Mouse (Mus musculus): ENCODE results near the gene Ankrd24. TPM values are rescaled to one million over a fixed set of nuclear protein-coding genes. Genes with fewer than 3 reads are reported as not detected.

Gene Ankrd24
- polyA plus RNA-seq, 1 experiment from 2014 or later = 4.4 TPM

- Histone ChIP-seq H3K9ac (ENCODE audit: low read depth, low read length) (no peak overlapping the region), H3K4me2 (replicated peaks; ENCODE audit: low read depth, low read length) (no peak overlapping the region)
Observed at GRCm38 (mm10) chr10:81601396-81601905, 26.9 kb upstream of the Ankrd24 start.

GRCm38 (mm10) chr10:81602741-81603151 lies 25.6 kb upstream of the Ankrd24 start:
- peaks cover 26% of the 10 kb centered on the region for H3K27me3 ChIP-seq (ENCODE audit: control insufficient read depth, insufficient read depth, low read length)
- H3K9me3 ChIP-seq (ENCODE audit: control insufficient read depth, low read length) = no peaks in the 10 kb centered on the region
- 19% methylated on average over 4 of the region's 4 CpGs for WGBS
- no peaks in the 10 kb centered on the region for H3K36me3 ChIP-seq (ENCODE audit: control insufficient read depth, insufficient read depth, low read length)
- H3K4me1 ChIP-seq (replicated peaks; ENCODE audit: control insufficient read depth, insufficient read depth, low read length) = peaks cover 3% of the 10 kb centered on the region; the same call in 1 of the 2 replicates
- DNase-seq (ENCODE audit: low spot score) (peak; percentile 73), ATAC-seq (ENCODE audit: low FRiP score) (no peak)
- no peak overlapping the region for H3K27ac ChIP-seq (ENCODE audit: low read depth, low read length)
- H3K4me3 ChIP-seq (ENCODE audit: low read depth, low read length) = no peak overlapping the region
- no peak overlapping the region for H3K9ac ChIP-seq (ENCODE audit: low read depth, low read length)
- H3K4me2 ChIP-seq (replicated peaks; ENCODE audit: low read depth, low read length) = no peak overlapping the region

More at GRCm38 (mm10) chr10:81601396-81601905, 26.9 kb upstream of the Ankrd24 start:
- H3K9me3 ChIP-seq (ENCODE audit: control insufficient read depth, low read length) = no peaks in the 10 kb centered on the region
- DNase-seq (ENCODE audit: low spot score) (no peak), ATAC-seq (ENCODE audit: low FRiP score) (0 out of 2 replicates have a peak, but pooled peaks have one; percentile 4)
- peaks cover 11% of the 10 kb centered on the region; the same call in 1 of the 2 replicates for H3K4me1 ChIP-seq (replicated peaks; ENCODE audit: control insufficient read depth, insufficient read depth, low read length)
- H3K36me3 ChIP-seq (ENCODE audit: control insufficient read depth, insufficient read depth, low read length) = no peaks in the 10 kb centered on the region
- no peak overlapping the region for H3K4me3 ChIP-seq (ENCODE audit: low read depth, low read length)
- H3K27me3 ChIP-seq (ENCODE audit: control insufficient read depth, insufficient read depth, low read length) = peaks cover 29% of the 10 kb centered on the region
- 22% methylated on average over 7 of the region's 7 CpGs for WGBS
- H3K27ac ChIP-seq (ENCODE audit: low read depth, low read length) = no peak overlapping the region

- H3K4me1 ChIP-seq (replicated peaks; ENCODE audit: control insufficient read depth, insufficient read depth, low read length) = peaks cover 3% of the 10 kb centered on the region; the same call in 1 of the 2 replicates
- ATAC-seq (ENCODE audit: low FRiP score) (no peak), DNase-seq (ENCODE audit: low spot score) (no peak)
- peaks cover 16% of the 10 kb centered on the region for H3K27me3 ChIP-seq (ENCODE audit: control insufficient read depth, insufficient read depth, low read length)
- no peak overlapping the region for H3K4me2 ChIP-seq (replicated peaks; ENCODE audit: low read depth, low read length)
- H3K4me3 ChIP-seq (ENCODE audit: low read depth, low read length) = no peak overlapping the region
- H3K9me3 ChIP-seq (ENCODE audit: control insufficient read depth, low read length) = no peaks in the 10 kb centered on the region
- no peaks in the 10 kb centered on the region for H3K36me3 ChIP-seq (ENCODE audit: control insufficient read depth, insufficient read depth, low read length)
- no peak overlapping the region for H3K9ac ChIP-seq (ENCODE audit: low read depth, low read length)
- H3K27ac ChIP-seq (ENCODE audit: low read depth, low read length) = no peak overlapping the region
- WGBS = 81% methylated on average over 12 of the region's 12 CpGs
Observed at GRCm38 (mm10) chr10:81604019-81604967, 24.0 kb upstream of the Ankrd24 start.

- no peaks in the 10 kb centered on the region for H3K36me3 ChIP-seq (ENCODE audit: control insufficient read depth, insufficient read depth, low read length)
- H3K4me3 ChIP-seq (ENCODE audit: low read depth, low read length) = peak overlapping the region; percentile 43
- H3K27ac ChIP-seq (ENCODE audit: low read depth, low read length) = peak overlapping the region; percentile 76
- H3K4me2 ChIP-seq (replicated peaks; ENCODE audit: low read depth, low read length) = peak overlapping the region; percentile 50
- H3K9ac ChIP-seq (ENCODE audit: low read depth, low read length) = no peak overlapping the region; the same call in 1 of the 2 replicates
- ATAC-seq (ENCODE audit: low FRiP score) (peak; percentile 28; the same call in 1 of the 2 replicates), DNase-seq (ENCODE audit: low spot score) (peak; percentile 93)
- no peaks in the 10 kb centered on the region for H3K9me3 ChIP-seq (ENCODE audit: control insufficient read depth, low read length)
- WGBS = 21% methylated on average over 29 of the region's 29 CpGs
- H3K27me3 ChIP-seq (ENCODE audit: control insufficient read depth, insufficient read depth, low read length) = peaks cover 9% of the 10 kb centered on the region
- peaks cover 3% of the 10 kb centered on the region; the same call in 1 of the 2 replicates for H3K4me1 ChIP-seq (replicated peaks; ENCODE audit: control insufficient read depth, insufficient read depth, low read length)
Observed at GRCm38 (mm10) chr10:81604968-81605665, 23.2 kb upstream of the Ankrd24 start.

- Histone ChIP-seq H3K4me2 (replicated peaks; ENCODE audit: low read depth, low read length) (peak overlapping the region; percentile 50), H3K4me3 (ENCODE audit: low read depth, low read length) (peak overlapping the region; percentile 43), H3K36me3 (ENCODE audit: control insufficient read depth, insufficient read depth, low read length) (no peaks in the 10 kb centered on the region), H3K4me1 (replicated peaks; ENCODE audit: control insufficient read depth, insufficient read depth, low read length) (peaks cover 2% of the 10 kb centered on the region; the same call in 1 of the 2 replicates), H3K27ac (ENCODE audit: low read depth, low read length) (peak overlapping the region; percentile 76), H3K9ac (ENCODE audit: low read depth, low read length) (peak overlapping the region; percentile 8), H3K9me3 (ENCODE audit: control insufficient read depth, low read length) (no peaks in the 10 kb centered on the region), H3K27me3 (ENCODE audit: control insufficient read depth, insufficient read depth, low read length) (peaks cover 8% of the 10 kb centered on the region)
- WGBS = 5% methylated on average over 14 of the region's 14 CpGs
- ATAC-seq (ENCODE audit: low FRiP score) = peak; percentile 10
- no peak for DNase-seq (ENCODE audit: low spot score)
Observed at GRCm38 (mm10) chr10:81605666-81605973, 22.7 kb upstream of the Ankrd24 start.

GRCm38 (mm10) chr10:81605974-81606751 lies 22.2 kb upstream of the Ankrd24 start, which contains the start of gene BC025920:
TSS of gene BC025920 (plus strand) at chr10:81606270.
- peak; percentile 85 for ATAC-seq (ENCODE audit: low FRiP score)
- H3K9ac ChIP-seq (ENCODE audit: low read depth, low read length) = peak within 1 kb of the TSS; percentile 55
- H3K27me3 ChIP-seq (ENCODE audit: control insufficient read depth, insufficient read depth, low read length) = peaks cover 8% of the 10 kb centered on the region; the same call in 1 of the 2 replicates
- WGBS = under 1% methylated on average over 39 of the region's 39 CpGs
- H3K27ac ChIP-seq (ENCODE audit: low read depth, low read length) = peak within 1 kb of the TSS; percentile 85
- no peaks in the 10 kb centered on the region for H3K9me3 ChIP-seq (ENCODE audit: control insufficient read depth, low read length)
- DNase-seq (ENCODE audit: low spot score) = peak; percentile 92
- no peaks in the 10 kb centered on the region for H3K36me3 ChIP-seq (ENCODE audit: control insufficient read depth, insufficient read depth, low read length)
- H3K4me1 ChIP-seq (replicated peaks; ENCODE audit: control insufficient read depth, insufficient read depth, low read length) = no peaks in the 10 kb centered on the region; the same call in 1 of the 2 replicates
- peak within 1 kb of the TSS; percentile 74 for H3K4me2 ChIP-seq (replicated peaks; ENCODE audit: low read depth, low read length)
- H3K4me3 ChIP-seq (ENCODE audit: low read depth, low read length) = peak within 1 kb of the TSS; percentile 43

- 80% methylated on average over 1 of the region's 1 CpGs for WGBS
- no peaks in the 10 kb centered on the region for H3K9me3 ChIP-seq (ENCODE audit: control insufficient read depth, low read length)
- ATAC-seq (ENCODE audit: low FRiP score) (no peak), DNase-seq (ENCODE audit: low spot score) (no peak)
- no peak overlapping the region for H3K4me2 ChIP-seq (replicated peaks; ENCODE audit: low read depth, low read length)
- H3K27me3 ChIP-seq (ENCODE audit: control insufficient read depth, insufficient read depth, low read length) = no peaks in the 10 kb centered on the region
- no peak overlapping the region for H3K27ac ChIP-seq (ENCODE audit: low read depth, low read length)
- H3K4me1 ChIP-seq (replicated peaks; ENCODE audit: control insufficient read depth, insufficient read depth, low read length) = no peaks in the 10 kb centered on the region
- H3K36me3 ChIP-seq (ENCODE audit: control insufficient read depth, insufficient read depth, low read length) = no peaks in the 10 kb centered on the region
- no peak overlapping the region for H3K9ac ChIP-seq (ENCODE audit: low read depth, low read length)
- H3K4me3 ChIP-seq (ENCODE audit: low read depth, low read length) = no peak overlapping the region
Observed at GRCm38 (mm10) chr10:81608308-81608707, 20.0 kb upstream of the Ankrd24 start.

- no peaks in the 10 kb centered on the region for H3K36me3 ChIP-seq (ENCODE audit: control insufficient read depth, insufficient read depth, low read length)
- H3K9ac ChIP-seq (ENCODE audit: low read depth, low read length) = no peak overlapping the region
- H3K4me3 ChIP-seq (ENCODE audit: low read depth, low read length) = no peak overlapping the region
- no peak overlapping the region for H3K27ac ChIP-seq (ENCODE audit: low read depth, low read length)
- ATAC-seq (ENCODE audit: low FRiP score) (no peak), DNase-seq (ENCODE audit: low spot score) (no peak)
- H3K27me3 ChIP-seq (ENCODE audit: control insufficient read depth, insufficient read depth, low read length) = no peaks in the 10 kb centered on the region
- no peaks in the 10 kb centered on the region for H3K4me1 ChIP-seq (replicated peaks; ENCODE audit: control insufficient read depth, insufficient read depth, low read length)
- no peak overlapping the region for H3K4me2 ChIP-seq (replicated peaks; ENCODE audit: low read depth, low read length)
- WGBS = 66% methylated on average over 3 of the region's 3 CpGs
- H3K9me3 ChIP-seq (ENCODE audit: control insufficient read depth, low read length) = no peaks in the 10 kb centered on the region
Observed at GRCm38 (mm10) chr10:81612779-81613178, 15.6 kb upstream of the Ankrd24 start.

All from hindbrain, embryonic 11.5 days (tissue).